Mouse (Mus musculus): ENCODE results near the gene Gm13278. TPM values are rescaled to one million over a fixed set of nuclear protein-coding genes. Genes with fewer than 3 reads are reported as not detected.

Gene Gm13278
- polyA plus RNA-seq, 2 experiments = not detected

GRCm38 (mm10) chr4:88838828-88839227 lies 47.5 kb downstream of the Gm13278 start:
- ATAC-seq (ENCODE audit: insufficient read depth) (no peak), DNase-seq (ENCODE audit: low read depth in 3 of 3, low spot score in 3 of 3) (no peak)
- TF ChIP-seq EP300 (IDR thresholded peaks at IDR 0.05; ENCODE audit: low read depth) = no peak
- TF ChIP-seq CTCF (IDR thresholded peaks at IDR 0.05; ENCODE audit: low read depth) = peak; percentile 41; the same call in 1 of the 2 replicates
- H3K4me2 ChIP-seq (ENCODE audit: low read depth) = no peak overlapping the region
- H3K4me1 ChIP-seq (replicated peaks; ENCODE audit: control insufficient read depth in 2 of 2, insufficient read depth in 2 of 2, low read length in 1 of 2) = no peaks in the 10 kb centered on the region
- H3K9ac ChIP-seq (replicated peaks) = no peak overlapping the region
- no peaks in the 10 kb centered on the region for H3K36me3 ChIP-seq (replicated peaks; ENCODE audit: control insufficient read depth, insufficient read depth, low read depth)
- H3K9me3 ChIP-seq (ENCODE audit: control insufficient read depth, low read length) = no peaks in the 10 kb centered on the region
- 27% methylated on average over 3 of the region's 3 CpGs for WGBS (ENCODE audit: insufficient replicate concordance)
- H3K27me3 ChIP-seq (ENCODE audit: control insufficient read depth, insufficient read depth, low read length) = no peaks in the 10 kb centered on the region
- no peak overlapping the region for H3K27ac ChIP-seq
- H3K4me3 ChIP-seq (ENCODE audit: insufficient read depth in 1 of 2, low read depth in 2 of 2, low read length in 2 of 2) = no peak overlapping the region

- no peak overlapping the region for H3K4me3 ChIP-seq (ENCODE audit: insufficient read depth in 1 of 2, low read depth in 2 of 2, low read length in 2 of 2)
- H3K9me3 ChIP-seq (ENCODE audit: control insufficient read depth, low read length) = no peaks in the 10 kb centered on the region
- WGBS (ENCODE audit: insufficient replicate concordance) = 43% methylated on average over 3 of the region's 3 CpGs
- no peaks in the 10 kb centered on the region for H3K27me3 ChIP-seq (ENCODE audit: control insufficient read depth, insufficient read depth, low read length)
- no peak for TF ChIP-seq EP300 (IDR thresholded peaks at IDR 0.05; ENCODE audit: low read depth)
- no peak overlapping the region for H3K27ac ChIP-seq
- no peak overlapping the region for H3K4me2 ChIP-seq (ENCODE audit: low read depth)
- DNase-seq (ENCODE audit: low read depth in 3 of 3, low spot score in 3 of 3) = no peak
- no peaks in the 10 kb centered on the region for H3K4me1 ChIP-seq (replicated peaks; ENCODE audit: control insufficient read depth in 2 of 2, insufficient read depth in 2 of 2, low read length in 1 of 2)
- no peak for ATAC-seq (ENCODE audit: insufficient read depth)
- no peak overlapping the region for H3K9ac ChIP-seq (replicated peaks)
- no peaks in the 10 kb centered on the region for H3K36me3 ChIP-seq (replicated peaks; ENCODE audit: control insufficient read depth, insufficient read depth, low read depth)
Observed at GRCm38 (mm10) chr4:88840058-88840457, 48.7 kb downstream of the Gm13278 start.

- no peak within 1 kb of the TSS for H3K4me3 ChIP-seq (ENCODE audit: insufficient read depth in 1 of 2, low read depth in 2 of 2, low read length in 2 of 2)
- H3K27ac ChIP-seq = no peak within 1 kb of the TSS
- ATAC-seq (ENCODE audit: insufficient read depth) (no peak), DNase-seq (ENCODE audit: low read depth in 3 of 3, low spot score in 3 of 3) (no peak)
- H3K4me1 ChIP-seq (replicated peaks; ENCODE audit: control insufficient read depth in 2 of 2, insufficient read depth in 2 of 2, low read length in 1 of 2) = no peaks in the 10 kb centered on the region
- H3K36me3 ChIP-seq (replicated peaks; ENCODE audit: control insufficient read depth, insufficient read depth, low read depth) = no peaks in the 10 kb centered on the region
- H3K27me3 ChIP-seq (ENCODE audit: control insufficient read depth, insufficient read depth, low read length) = no peaks in the 10 kb centered on the region
- H3K9ac ChIP-seq (replicated peaks) = no peak within 1 kb of the TSS
- H3K4me2 ChIP-seq (ENCODE audit: low read depth) = no peak within 1 kb of the TSS
- TF ChIP-seq CTCF (IDR thresholded peaks at IDR 0.05; ENCODE audit: low read depth) (no peak), EP300 (IDR thresholded peaks at IDR 0.05; ENCODE audit: low read depth) (no peak)
- no peaks in the 10 kb centered on the region for H3K9me3 ChIP-seq (ENCODE audit: control insufficient read depth, low read length)
- 35% methylated on average over 2 of the region's 2 CpGs for WGBS (ENCODE audit: insufficient replicate concordance)
Observed at GRCm38 (mm10) chr4:88841438-88841911, 50.1 kb downstream of the Gm13278 start, which contains the start of gene Ifna4. TSS of gene Ifna4 (plus strand) at chr4:88841861.

Other genes with a start within 250 kb of the Gm13278 start
Only the 30 nearest of the 31 such genes appear.
- gene Ifna14, start 219.8 kb upstream of the Gm13278 start, polyA plus RNA-seq (2012; rRNA removed) = not detected in 2 replicates
- not detected in 2 replicates for gene Ifna14, start 219.8 kb upstream of the Gm13278 start, polyA plus RNA-seq (2014; fragmentation: Nextera tagmentation; extraction: Ambion mirVana)
- gene Ifna9, start 199.2 kb upstream of the Gm13278 start, polyA plus RNA-seq (2012; rRNA removed) = not detected in 2 replicates
- gene Ifna9, start 199.2 kb upstream of the Gm13278 start, polyA plus RNA-seq (2014; fragmentation: Nextera tagmentation; extraction: Ambion mirVana) = not detected in 2 replicates
- gene Ifna12, start 188.2 kb upstream of the Gm13278 start, polyA plus RNA-seq (2012; rRNA removed) = not detected in 2 replicates
- gene Ifna12, start 188.2 kb upstream of the Gm13278 start, polyA plus RNA-seq (2014; fragmentation: Nextera tagmentation; extraction: Ambion mirVana) = not detected in 2 replicates
- not detected in 2 replicates for gene C87499, start 157.1 kb upstream of the Gm13278 start, polyA plus RNA-seq (2012; rRNA removed)
- not detected in 2 replicates for gene C87499, start 157.1 kb upstream of the Gm13278 start, polyA plus RNA-seq (2014; fragmentation: Nextera tagmentation; extraction: Ambion mirVana)
- gene Ifna13, start 147.1 kb upstream of the Gm13278 start, polyA plus RNA-seq (2012; rRNA removed) = not detected in 2 replicates
- not detected in 2 replicates for gene Ifna13, start 147.1 kb upstream of the Gm13278 start, polyA plus RNA-seq (2014; fragmentation: Nextera tagmentation; extraction: Ambion mirVana)
- not detected in 2 replicates for gene Ifna16, start 114.6 kb upstream of the Gm13278 start, polyA plus RNA-seq (2012; rRNA removed)
- gene Ifna16, start 114.6 kb upstream of the Gm13278 start, polyA plus RNA-seq (2014; fragmentation: Nextera tagmentation; extraction: Ambion mirVana) = not detected in 2 replicates
- gene Ifna2, start 107.6 kb upstream of the Gm13278 start, polyA plus RNA-seq (2012; rRNA removed) = not detected in 2 replicates
- gene Ifna2, start 107.6 kb upstream of the Gm13278 start, polyA plus RNA-seq (2014; fragmentation: Nextera tagmentation; extraction: Ambion mirVana) = not detected in 2 replicates
- not detected in 2 replicates for gene Ifnab, start 100.2 kb upstream of the Gm13278 start, polyA plus RNA-seq (2012; rRNA removed)
- not detected in 2 replicates for gene Ifnab, start 100.2 kb upstream of the Gm13278 start, polyA plus RNA-seq (2014; fragmentation: Nextera tagmentation; extraction: Ambion mirVana)
- gene Gm26566, start 69.7 kb upstream of the Gm13278 start, polyA plus RNA-seq (2012; rRNA removed) = 0.08 and 0.13 TPM in 2 replicates
- gene Gm26566, start 69.7 kb upstream of the Gm13278 start, polyA plus RNA-seq (2014; fragmentation: Nextera tagmentation; extraction: Ambion mirVana) = 0.24 and 0.43 TPM in 2 replicates
- 6.4 and 9.1 TPM in 2 replicates for gene Klhl9, start 69.1 kb upstream of the Gm13278 start, polyA plus RNA-seq (2012; rRNA removed)
- 26.5 and 28.1 TPM in 2 replicates for gene Klhl9, start 69.1 kb upstream of the Gm13278 start, polyA plus RNA-seq (2014; fragmentation: Nextera tagmentation; extraction: Ambion mirVana)
- gene Gm13271, start 36.7 kb upstream of the Gm13278 start, polyA plus RNA-seq (2012; rRNA removed) = not detected in 2 replicates
- gene Gm13271, start 36.7 kb upstream of the Gm13278 start, polyA plus RNA-seq (2014; fragmentation: Nextera tagmentation; extraction: Ambion mirVana) = not detected in 2 replicates
- gene Gm13283, start 31.4 kb upstream of the Gm13278 start, polyA plus RNA-seq (2012; rRNA removed) = 0.02 TPM in 1 of 2 replicates, not detected in the other
- gene Gm13283, start 31.4 kb upstream of the Gm13278 start, polyA plus RNA-seq (2014; fragmentation: Nextera tagmentation; extraction: Ambion mirVana) = 0.15 TPM in 1 of 2 replicates, not detected in the other
- gene Gm13290, start 17.7 kb upstream of the Gm13278 start, polyA plus RNA-seq (2012; rRNA removed) = not detected in 2 replicates
- 0.14 TPM in 1 of 2 replicates, not detected in the other for gene Gm13290, start 17.7 kb upstream of the Gm13278 start, polyA plus RNA-seq (2014; fragmentation: Nextera tagmentation; extraction: Ambion mirVana)
- gene Gm13289, start 14.6 kb upstream of the Gm13278 start, polyA plus RNA-seq (2012; rRNA removed) = not detected in 2 replicates
- not detected in 2 replicates for gene Gm13289, start 14.6 kb upstream of the Gm13278 start, polyA plus RNA-seq (2014; fragmentation: Nextera tagmentation; extraction: Ambion mirVana)
- gene Gm13272, start 11.7 kb upstream of the Gm13278 start, polyA plus RNA-seq (2012; rRNA removed) = not detected in 2 replicates
- not detected in 2 replicates for gene Gm13272, start 11.7 kb upstream of the Gm13278 start, polyA plus RNA-seq (2014; fragmentation: Nextera tagmentation; extraction: Ambion mirVana)
- not detected in 2 replicates for gene Ifnz, start 9.4 kb upstream of the Gm13278 start, polyA plus RNA-seq (2012; rRNA removed)
- not detected in 2 replicates for gene Ifnz, start 9.4 kb upstream of the Gm13278 start, polyA plus RNA-seq (2014; fragmentation: Nextera tagmentation; extraction: Ambion mirVana)
- gene Gm13276, start 5.8 kb upstream of the Gm13278 start, polyA plus RNA-seq (2012; rRNA removed) = not detected in 2 replicates
- not detected in 2 replicates for gene Gm13276, start 5.8 kb upstream of the Gm13278 start, polyA plus RNA-seq (2014; fragmentation: Nextera tagmentation; extraction: Ambion mirVana)
- not detected in 2 replicates for gene Gm13277, start 2.9 kb upstream of the Gm13278 start, polyA plus RNA-seq (2012; rRNA removed)
- gene Gm13277, start 2.9 kb upstream of the Gm13278 start, polyA plus RNA-seq (2014; fragmentation: Nextera tagmentation; extraction: Ambion mirVana) = not detected in 2 replicates
- gene Gm13275, start 2.9 kb downstream of the Gm13278 start, polyA plus RNA-seq (2012; rRNA removed) = not detected in 2 replicates
- gene Gm13275, start 2.9 kb downstream of the Gm13278 start, polyA plus RNA-seq (2014; fragmentation: Nextera tagmentation; extraction: Ambion mirVana) = not detected in 2 replicates
- gene Gm13279, start 5.8 kb downstream of the Gm13278 start, polyA plus RNA-seq (2012; rRNA removed) = not detected in 2 replicates
- gene Gm13279, start 5.8 kb downstream of the Gm13278 start, polyA plus RNA-seq (2014; fragmentation: Nextera tagmentation; extraction: Ambion mirVana) = not detected in 2 replicates
- gene Gm13285, start 8.1 kb downstream of the Gm13278 start, polyA plus RNA-seq (2012; rRNA removed) = not detected in 2 replicates
- 0.14 TPM in 1 of 2 replicates, not detected in the other for gene Gm13285, start 8.1 kb downstream of the Gm13278 start, polyA plus RNA-seq (2014; fragmentation: Nextera tagmentation; extraction: Ambion mirVana)
- not detected in 2 replicates for gene Gm13287, start 11.7 kb downstream of the Gm13278 start, polyA plus RNA-seq (2012; rRNA removed)
- not detected in 2 replicates for gene Gm13287, start 11.7 kb downstream of the Gm13278 start, polyA plus RNA-seq (2014; fragmentation: Nextera tagmentation; extraction: Ambion mirVana)
- not detected in 2 replicates for gene Gm13288, start 14.0 kb downstream of the Gm13278 start, polyA plus RNA-seq (2012; rRNA removed)
- not detected in 2 replicates for gene Gm13288, start 14.0 kb downstream of the Gm13278 start, polyA plus RNA-seq (2014; fragmentation: Nextera tagmentation; extraction: Ambion mirVana)
- gene Ifna7, start 24.7 kb downstream of the Gm13278 start, polyA plus RNA-seq (2012; rRNA removed) = not detected in 2 replicates
- gene Ifna7, start 24.7 kb downstream of the Gm13278 start, polyA plus RNA-seq (2014; fragmentation: Nextera tagmentation; extraction: Ambion mirVana) = not detected in 2 replicates
- gene Ifna11, start 28.4 kb downstream of the Gm13278 start, polyA plus RNA-seq (2012; rRNA removed) = not detected in 2 replicates
- not detected in 2 replicates for gene Ifna11, start 28.4 kb downstream of the Gm13278 start, polyA plus RNA-seq (2014; fragmentation: Nextera tagmentation; extraction: Ambion mirVana)
- gene Ifna6, start 35.9 kb downstream of the Gm13278 start, polyA plus RNA-seq (2012; rRNA removed) = not detected in 2 replicates
- not detected in 2 replicates for gene Ifna6, start 35.9 kb downstream of the Gm13278 start, polyA plus RNA-seq (2014; fragmentation: Nextera tagmentation; extraction: Ambion mirVana)
- not detected in 2 replicates for gene Ifna5, start 44.0 kb downstream of the Gm13278 start, polyA plus RNA-seq (2012; rRNA removed)
- gene Ifna5, start 44.0 kb downstream of the Gm13278 start, polyA plus RNA-seq (2014; fragmentation: Nextera tagmentation; extraction: Ambion mirVana) = not detected in 2 replicates
- not detected in 2 replicates for gene Ifna4, start 50.3 kb downstream of the Gm13278 start, polyA plus RNA-seq (2012; rRNA removed)
- not detected in 2 replicates for gene Ifna4, start 50.3 kb downstream of the Gm13278 start, polyA plus RNA-seq (2014; fragmentation: Nextera tagmentation; extraction: Ambion mirVana)
- gene Ifna1, start 58.5 kb downstream of the Gm13278 start, polyA plus RNA-seq (2012; rRNA removed) = not detected in 2 replicates
- not detected in 2 replicates for gene Ifna1, start 58.5 kb downstream of the Gm13278 start, polyA plus RNA-seq (2014; fragmentation: Nextera tagmentation; extraction: Ambion mirVana)
- gene Ifne, start 88.7 kb downstream of the Gm13278 start, polyA plus RNA-seq (2012; rRNA removed) = not detected in 2 replicates
- not detected in 2 replicates for gene Ifne, start 88.7 kb downstream of the Gm13278 start, polyA plus RNA-seq (2014; fragmentation: Nextera tagmentation; extraction: Ambion mirVana)